Mouse (Mus musculus): Measurements from ENCODE around the gene Tmem259. TPM values are rescaled to one million over a fixed set of nuclear protein-coding genes. Genes with fewer than 3 reads are reported as not detected.

Tmem259 gene
- total and polyA plus RNA-seq, 3 experiments, result 62.0 to 150 TPM; not detected in 1

DNA sequence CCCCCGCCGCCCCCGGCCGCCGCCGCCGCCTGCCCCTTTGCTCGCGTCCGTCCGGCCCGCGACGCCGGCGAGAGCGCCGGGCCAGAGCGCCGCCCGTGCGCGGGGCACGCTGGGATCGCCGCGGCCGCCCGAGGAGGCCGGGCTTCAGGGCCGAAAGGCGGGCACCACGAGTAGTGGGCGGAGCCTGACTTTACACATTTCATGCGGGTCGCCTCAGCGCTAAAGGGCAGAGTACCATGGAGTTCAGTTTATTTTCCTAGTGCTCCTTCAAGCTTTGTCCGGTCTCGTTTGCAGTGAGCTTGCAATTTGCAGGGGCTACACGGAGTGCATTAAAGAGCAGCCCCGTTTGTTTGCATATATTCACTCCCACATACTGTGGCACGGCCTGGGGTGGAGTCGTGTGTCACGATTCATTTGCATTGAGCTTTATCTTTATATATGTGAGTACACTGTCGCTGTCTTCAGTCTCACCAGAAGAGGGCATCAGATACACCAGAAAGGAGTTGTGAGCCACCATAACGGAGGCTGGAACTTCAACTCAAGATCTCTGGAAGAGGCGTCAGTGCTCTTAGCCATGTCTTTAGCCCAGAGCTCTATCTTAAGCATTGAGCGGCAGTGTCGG, at the start of gene Tmem259 (continued):
- peak; percentile 56 for TF ChIP-seq GATA1 (IDR thresholded peaks at IDR 0.05; ENCODE audit: low read depth, low read length)
- TF ChIP-seq POLR2AphosphoS5 (IDR thresholded peaks at IDR 0.05; ENCODE audit: borderline replicate concordance, low read depth, low read length), result 0 out of 2 replicates have a peak, but pooled peaks have one; percentile 25
- TF ChIP-seq SMC3 (IDR thresholded peaks at IDR 0.05; ENCODE audit: low read depth, low read length), result peak; percentile 83
- TF ChIP-seq ELF1 (IDR thresholded peaks at IDR 0.05; ENCODE audit: low read depth, low read length), result 0 out of 2 replicates have a peak, but pooled peaks have one; percentile 13

DNA sequence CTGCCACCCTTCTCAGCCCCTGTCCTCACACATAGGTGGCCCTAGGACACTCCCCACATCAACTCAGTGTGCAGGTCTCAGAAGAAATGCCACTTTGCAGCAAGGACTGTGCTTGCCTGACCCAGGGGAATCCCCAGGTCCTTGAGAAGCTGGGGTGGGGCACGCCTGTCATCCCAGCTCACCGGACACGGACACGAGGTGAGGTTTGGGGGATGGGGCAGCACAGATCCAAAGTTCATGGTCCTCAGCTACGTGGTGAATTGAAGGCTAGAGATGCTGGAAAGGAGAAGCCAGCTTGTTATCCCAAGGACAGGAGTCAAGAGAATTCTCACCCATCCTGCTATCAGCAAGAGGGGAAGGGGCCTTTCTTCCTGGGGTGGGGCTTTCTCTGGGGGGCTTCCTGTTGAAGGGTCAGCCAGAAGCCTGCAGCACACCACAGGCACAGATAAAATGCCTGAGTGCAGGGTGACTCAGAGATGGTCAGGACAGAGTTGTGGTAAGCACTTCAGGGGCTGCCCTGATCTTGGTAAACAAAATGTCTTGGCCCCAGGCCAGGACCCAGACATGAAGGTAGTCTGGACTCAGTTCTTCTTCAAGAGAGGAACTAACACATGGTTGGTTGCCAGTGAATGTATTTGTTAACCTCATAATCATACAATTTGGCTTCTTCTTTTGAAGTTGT, 48.8 kb upstream of the Tmem259 start:
- H3K4me3 ChIP-seq (ENCODE audit: control insufficient read depth in 1 of 2, insufficient read depth in 1 of 2, low read depth in 2 of 2, low read length in 2 of 2), result no peak overlapping the region
- no peaks in the 10 kb centered on the region for H3K27me3 ChIP-seq (ENCODE audit: control insufficient read depth in 1 of 2, insufficient read depth in 2 of 2, low read length in 2 of 2)
- peaks cover 0 to 26% of the 10 kb centered on the region in 2 experiments; a peak in 3 of 4 replicates for H3K36me3 ChIP-seq (ENCODE audit: control insufficient read depth in 1 of 2, insufficient read depth in 2 of 2, low read length in 2 of 2)
- DNase-seq (ENCODE audit: low read depth, low spot score), result peak; percentile 94
- peak overlapping the region; percentile 95 for H3K27ac ChIP-seq (ENCODE audit: control insufficient read depth, low read depth, low read length)
- peaks cover 3% of the 10 kb centered on the region; the same call in 1 of the 2 replicates for H3K79me2 ChIP-seq (ENCODE audit: control insufficient read depth, insufficient read depth, low read length, poor library complexity)
- H3K9me3 ChIP-seq (replicated peaks; ENCODE audit: insufficient read depth, low read length), result no peaks in the 10 kb centered on the region
- peaks cover 7 to 35% of the 10 kb centered on the region in 2 experiments; a peak in 3 of 4 replicates for H3K4me1 ChIP-seq (ENCODE audit: control insufficient read depth in 1 of 2, insufficient read depth in 2 of 2, low read length in 2 of 2)
- peak overlapping the region; percentile 44 for H3K9ac ChIP-seq (ENCODE audit: control insufficient read depth, low read depth, low read length, poor library complexity, severe bottlenecking)
- TF ChIP-seq BHLHE40 (IDR thresholded peaks at IDR 0.05; ENCODE audit: borderline replicate concordance, low read depth, low read length), result peak; percentile 52; the same call in 1 of the 2 replicates
- peak; percentile 67; the same call in 1 of the 2 replicates for TF ChIP-seq MAX (IDR thresholded peaks at IDR 0.05; ENCODE audit: low read length)
- TF ChIP-seq JUND (IDR thresholded peaks at IDR 0.05; ENCODE audit: low read depth, low read length), result 0 out of 2 replicates have a peak, but pooled peaks have one; percentile 38
- peak; percentile 85 for TF ChIP-seq MYC (IDR thresholded peaks at IDR 0.05; ENCODE audit: low read depth, low read length)
- no peak; the same call in 1 of the 2 replicates for TF ChIP-seq RCOR1 (IDR thresholded peaks at IDR 0.05; ENCODE audit: low read depth, low read length)
- no peak for TF ChIP-seq MAFK (IDR thresholded peaks at IDR 0.05; ENCODE audit: borderline replicate concordance, low read depth, low read length)
- TF ChIP-seq POLR2A (IDR thresholded peaks at IDR 0.05; ENCODE audit: control insufficient read depth in 1 of 2, insufficient read depth in 1 of 2, low read depth in 1 of 2, low read length in 2 of 2, poor library complexity in 1 of 2), result no peak; a peak in 1 of 4 replicates
- no peak for TF ChIP-seq ZMIZ1 (IDR thresholded peaks at IDR 0.05; ENCODE audit: low read depth, low read length)
- TF ChIP-seq MXI1 (IDR thresholded peaks at IDR 0.05; ENCODE audit: low read depth, low read length), result peak; percentile 69
- peak; percentile 90 to 93 for TF ChIP-seq EP300 (IDR thresholded peaks at IDR 0.05; ENCODE audit: low read depth in 1 of 2, low read length in 2 of 2)
- no peak for TF ChIP-seq CTCF (IDR thresholded peaks at IDR 0.05 in 2 of 3, conservative IDR thresholded peaks at IDR 0.05 in 1 of 3; ENCODE audit: control insufficient read depth in 1 of 3, insufficient read depth in 1 of 3, low read depth in 2 of 3, low read length in 3 of 3, poor library complexity in 1 of 3, severe bottlenecking in 1 of 3)
- peak; percentile 69; the same call in 1 of the 2 replicates for TF ChIP-seq SIN3A (IDR thresholded peaks at IDR 0.05; ENCODE audit: low read length)
- peak; percentile 85 for TF ChIP-seq ETS1 (IDR thresholded peaks at IDR 0.05; ENCODE audit: low read depth, low read length)
- no peak for TF ChIP-seq ZKSCAN1 (IDR thresholded peaks at IDR 0.05; ENCODE audit: low read depth, low read length)
- no peak for TF ChIP-seq ELF1 (IDR thresholded peaks at IDR 0.05; ENCODE audit: low read depth, low read length)
- no peak for TF ChIP-seq USF1 (IDR thresholded peaks at IDR 0.05; ENCODE audit: low read depth, low read length)
- no peak for TF ChIP-seq NELFE (IDR thresholded peaks at IDR 0.05; ENCODE audit: low read depth, low read length)
- TF ChIP-seq TAL1 (IDR thresholded peaks at IDR 0.05; ENCODE audit: low read length), result peak; percentile 87
- peak; percentile 87 for TF ChIP-seq TCF12 (IDR thresholded peaks at IDR 0.05; ENCODE audit: low read depth, low read length)
- peak; percentile 81 for TF ChIP-seq GATA1 (IDR thresholded peaks at IDR 0.05; ENCODE audit: low read depth, low read length)
- no peak for TF ChIP-seq RAD21 (IDR thresholded peaks at IDR 0.05; ENCODE audit: low read depth, low read length)
